Mouse (Mus musculus): ENCODE data around the gene Hnrnpa3.
"Not testable (repeated sequence)": the region's sequence is repeated elsewhere in the genome, so short reads cannot be mapped to it uniquely, and the experiment has no call there.

Gene Hnrnpa3

DNA sequence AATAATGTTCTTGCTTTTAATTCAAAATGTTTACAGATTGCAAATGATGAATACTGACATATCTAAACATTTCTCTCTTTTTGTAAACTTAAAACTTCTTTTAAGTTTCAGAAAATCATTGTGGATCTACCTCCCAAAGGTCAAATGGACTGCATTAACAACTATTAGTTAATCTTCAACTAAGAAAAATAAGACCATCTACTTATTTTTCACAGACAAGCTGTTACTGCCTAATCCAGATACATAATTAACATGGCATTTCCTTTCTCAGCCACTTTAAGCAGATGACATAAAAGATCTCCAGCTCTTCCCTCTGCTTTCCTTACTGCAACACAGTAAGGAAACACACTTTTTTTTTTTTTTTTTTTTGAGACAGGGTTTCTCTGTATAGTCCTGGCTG lies 21.7 kb upstream of the Hnrnpa3 start:
- DNase-seq = no peak

DNA sequence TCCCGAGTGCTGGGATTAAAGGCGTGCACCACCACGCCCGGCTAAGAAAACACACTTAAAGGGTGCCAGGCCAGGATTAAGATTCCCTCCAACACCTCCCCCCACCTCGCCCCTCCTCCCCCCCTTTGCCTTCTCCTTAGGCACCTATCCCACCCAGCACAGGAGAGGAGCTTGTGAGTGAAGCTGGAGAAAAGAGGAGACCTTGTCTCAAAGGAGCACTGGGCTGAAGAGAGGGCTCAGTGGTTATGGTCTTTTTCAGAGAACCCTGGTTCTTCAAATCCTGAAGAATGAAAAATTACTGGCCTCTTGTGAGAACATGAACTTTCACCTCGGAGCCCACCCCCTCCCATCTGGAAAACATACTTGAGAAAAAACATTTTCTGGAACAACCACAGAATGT lies 21.2 kb upstream of the Hnrnpa3 start:
- not testable (repeated sequence) for DNase-seq

DNA sequence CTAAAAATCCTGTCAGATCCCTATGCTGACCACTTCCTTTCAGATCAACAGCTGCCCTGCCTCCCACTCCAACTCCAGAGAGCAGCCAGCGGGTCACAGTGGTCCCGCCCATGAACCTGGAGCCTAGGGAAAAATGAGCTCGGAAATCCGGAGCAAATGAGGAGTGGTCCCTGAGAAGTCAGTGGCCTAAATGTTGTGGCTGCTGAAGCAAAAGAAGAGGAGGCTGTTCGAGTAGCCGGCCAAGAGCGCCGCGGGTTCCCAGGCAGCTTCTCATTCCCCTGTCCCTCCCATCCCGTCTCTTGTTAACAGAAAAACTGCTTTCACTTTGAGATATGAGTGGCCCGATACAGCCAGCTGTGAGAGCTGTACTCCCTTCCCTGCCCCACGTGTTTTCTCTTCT lies 19.5 kb upstream of the Hnrnpa3 start:
- not testable (repeated sequence) for DNase-seq

DNA sequence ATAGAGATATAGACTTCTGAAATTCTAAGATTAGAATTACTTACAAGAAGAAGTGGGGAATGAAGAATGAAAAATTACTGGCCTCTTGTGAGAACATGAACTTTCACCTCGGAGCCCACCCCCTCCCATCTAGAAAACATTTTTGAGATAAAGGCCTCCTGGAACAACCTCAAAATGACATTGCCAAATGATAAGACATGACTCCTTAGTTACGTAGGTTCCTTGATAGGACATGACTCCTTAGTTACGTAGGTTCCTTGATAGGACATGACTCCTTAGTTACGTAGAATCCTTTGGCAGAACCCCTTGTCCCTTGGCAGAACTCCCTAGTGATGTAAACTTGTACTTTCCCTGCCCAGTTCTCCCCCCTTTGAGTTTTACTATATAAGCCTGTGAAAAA lies 16.7 kb upstream of the Hnrnpa3 start:
- DNase-seq = not testable (repeated sequence)

DNA sequence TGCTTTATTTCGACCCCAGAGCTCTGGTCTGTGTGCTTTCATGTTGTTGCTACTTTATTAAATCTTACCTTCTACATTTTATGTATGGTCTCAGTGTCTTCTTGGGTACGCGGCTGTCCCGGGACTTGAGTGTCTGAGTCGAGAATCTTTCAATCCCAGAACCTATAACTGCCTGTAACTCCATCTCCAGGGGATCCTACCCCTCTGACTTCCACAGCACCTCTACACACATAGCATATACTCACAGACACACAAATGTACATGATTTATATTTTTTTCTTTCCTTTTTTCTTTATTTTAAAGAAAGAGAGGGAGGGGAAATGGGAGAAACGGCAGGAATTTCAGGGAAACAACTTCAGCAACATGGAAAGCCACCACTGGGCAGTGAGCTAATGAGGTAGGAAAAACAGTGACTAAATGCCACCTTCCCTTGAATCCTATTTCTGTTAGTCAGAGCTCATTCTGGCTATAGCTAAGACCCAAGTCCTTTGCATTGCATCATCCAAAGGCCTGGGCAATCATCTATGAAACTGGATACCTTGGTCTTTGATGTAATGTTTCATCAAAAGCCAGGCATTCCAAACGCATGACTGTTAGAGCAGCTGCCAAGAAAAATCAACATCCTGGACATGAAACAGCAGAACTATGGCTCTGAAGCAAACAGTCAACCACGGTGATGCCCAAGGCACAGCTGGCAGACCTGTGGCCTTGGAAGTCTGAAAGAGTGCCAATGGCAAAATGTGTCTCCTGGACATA lies 16.1 kb upstream of the Hnrnpa3 start:
- peak; percentile 13 for DNase-seq

DNA sequence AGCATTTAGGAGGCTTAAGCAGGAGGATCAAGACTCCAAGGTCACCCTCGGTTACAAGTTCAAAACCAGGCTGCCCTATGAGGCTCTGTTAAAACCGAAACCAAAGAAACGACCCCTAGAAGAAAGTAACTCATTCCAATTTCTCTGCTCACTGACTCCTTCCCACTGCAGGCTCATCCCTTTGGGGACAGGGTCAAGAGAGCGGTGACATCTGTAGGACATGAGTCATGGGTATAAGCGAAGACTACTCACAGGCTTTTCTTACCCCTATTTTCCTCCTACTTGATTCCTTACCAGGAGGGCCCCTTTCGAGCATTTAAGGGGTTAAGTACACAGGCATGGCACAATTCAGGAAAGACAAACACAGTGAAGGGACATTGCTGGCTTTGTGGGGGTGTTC lies 15.1 kb upstream of the Hnrnpa3 start:
- DNase-seq = no peak

DNA sequence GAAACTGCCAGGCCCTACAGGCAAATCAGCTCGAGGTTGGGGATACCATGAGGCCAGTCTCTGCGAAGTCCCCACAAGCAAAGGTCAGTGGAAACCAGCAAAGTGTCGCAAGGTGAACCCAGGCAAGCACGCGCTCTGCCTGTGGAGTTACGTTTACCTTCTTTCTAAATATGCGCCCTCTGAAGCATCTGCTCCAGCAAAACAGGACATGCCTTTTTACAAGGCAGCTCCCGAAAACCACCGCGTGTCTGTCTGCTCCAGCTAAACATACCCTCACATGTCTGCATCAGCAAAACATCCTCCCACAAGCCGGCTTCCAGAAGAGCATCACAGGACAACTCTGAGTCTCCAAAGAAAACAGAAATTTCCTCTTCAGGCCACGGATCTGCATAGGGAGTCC lies 13.8 kb upstream of the Hnrnpa3 start:
- no peak for DNase-seq

DNA sequence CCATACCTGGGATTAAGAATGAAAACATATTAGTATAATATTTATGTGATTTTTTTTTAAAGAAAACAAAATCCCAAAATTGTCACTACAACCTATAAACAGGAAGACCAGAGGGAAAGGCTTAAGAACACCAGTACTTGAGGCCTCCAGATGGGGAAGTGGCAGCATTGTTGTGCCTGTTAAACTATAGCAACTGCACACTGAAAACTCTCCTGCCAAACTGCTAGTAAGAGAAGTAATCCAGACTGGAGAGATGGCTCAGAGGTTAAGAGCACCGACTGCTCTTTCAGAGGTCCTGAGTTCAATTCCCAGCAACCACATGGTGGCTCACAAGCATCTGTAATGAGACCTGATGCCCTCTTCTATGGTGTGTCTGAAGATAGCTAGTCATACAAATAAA lies 8.6 kb upstream of the Hnrnpa3 start:
- DNase-seq = no peak

DNA sequence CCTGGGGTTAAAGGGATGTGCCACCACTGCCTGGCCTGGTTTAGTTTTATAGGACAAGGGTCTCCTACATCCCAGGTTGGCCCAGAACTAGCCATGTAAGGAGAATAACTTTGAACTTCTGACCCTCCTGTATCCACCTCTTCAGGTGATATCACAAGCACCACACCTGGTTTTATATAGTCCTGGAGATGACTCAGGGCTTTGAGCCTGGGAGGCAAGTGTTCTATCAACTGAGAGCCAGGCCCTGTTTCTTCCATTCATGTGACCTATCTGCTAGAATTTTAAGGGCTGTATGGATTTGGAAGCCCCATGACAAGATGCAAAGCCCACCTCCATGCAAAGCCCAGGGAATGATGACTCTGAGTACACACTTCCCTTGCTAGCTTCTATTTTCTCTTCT lies 5.9 kb upstream of the Hnrnpa3 start:
- DNase-seq = no peak

DNA sequence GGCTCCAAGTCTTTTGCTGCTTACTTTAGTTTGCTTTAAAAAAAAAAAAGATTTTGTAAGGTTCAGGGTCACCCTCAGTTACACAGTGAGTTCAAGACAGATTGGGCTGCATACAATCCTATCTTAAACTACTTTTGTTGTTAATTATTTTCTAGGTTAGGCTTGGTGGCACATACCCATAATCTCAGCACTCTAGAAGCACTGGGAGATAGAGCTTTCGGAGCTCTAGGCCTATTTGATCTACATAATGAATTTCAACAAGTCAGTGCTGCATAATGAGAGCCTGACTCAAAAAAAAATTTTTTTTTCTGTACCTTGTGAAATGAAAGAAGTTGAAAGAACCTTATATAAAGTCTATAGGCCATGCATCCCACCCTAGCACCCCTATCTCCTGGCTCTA lies 4.4 kb upstream of the Hnrnpa3 start:
- no peak for DNase-seq

DNA sequence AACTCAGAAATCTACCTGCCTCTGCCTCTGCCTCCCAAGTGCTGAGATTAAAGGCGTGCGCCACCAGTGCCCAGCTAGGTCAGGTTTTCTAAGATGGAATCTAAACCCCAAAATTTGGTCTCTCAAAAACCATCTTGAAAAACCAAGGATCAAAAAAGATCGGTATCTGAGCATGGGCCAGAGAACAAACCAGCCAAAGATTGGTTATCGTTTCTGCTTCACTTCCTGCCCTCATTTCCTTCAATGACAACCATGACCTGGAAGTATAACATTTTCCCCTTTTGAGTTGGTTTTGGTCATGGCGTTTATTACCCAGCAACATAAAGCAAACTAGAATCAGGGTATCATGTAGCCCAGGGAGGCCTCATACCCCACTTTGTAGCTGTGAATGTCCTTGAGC lies 2.1 kb upstream of the Hnrnpa3 start:
- DNase-seq = no peak

DNA sequence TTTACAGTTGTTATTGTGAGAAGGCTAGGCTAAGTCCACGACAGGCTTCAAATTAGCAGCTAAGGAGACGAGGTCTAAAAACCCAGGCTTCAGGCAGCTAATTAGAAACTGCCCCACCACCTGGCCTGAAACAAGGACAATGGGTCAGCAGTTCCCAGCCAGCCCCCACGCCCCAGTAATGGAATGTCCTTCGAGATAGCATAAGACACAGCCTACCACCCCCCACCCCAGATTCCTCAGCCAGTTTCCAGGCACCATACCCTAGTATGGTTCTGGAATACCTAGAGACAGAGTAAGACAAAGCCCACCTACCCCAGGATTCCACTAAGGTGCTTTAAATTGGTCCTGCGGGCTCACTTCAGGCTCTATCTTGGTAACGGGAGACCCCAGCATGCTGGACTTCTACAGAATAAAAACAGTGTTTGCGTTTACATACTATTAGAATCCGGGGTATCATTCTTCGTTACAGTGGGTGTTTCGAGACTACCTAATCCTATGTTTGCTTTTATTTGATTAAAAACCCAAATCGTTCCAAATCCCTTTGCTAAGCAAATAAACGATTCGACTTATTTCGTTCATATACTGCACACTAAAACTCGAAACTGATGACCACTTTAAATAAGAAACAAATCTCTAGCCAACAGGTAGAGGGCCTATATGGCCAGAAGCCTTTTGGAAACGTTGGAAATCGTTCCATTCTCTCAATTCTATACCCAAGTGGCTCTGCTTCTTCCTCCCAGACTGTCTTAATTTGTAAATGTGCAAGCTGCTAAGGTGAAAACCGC lies 962 bp upstream of the Hnrnpa3 start:
- DNase-seq = peak; percentile 67

DNA sequence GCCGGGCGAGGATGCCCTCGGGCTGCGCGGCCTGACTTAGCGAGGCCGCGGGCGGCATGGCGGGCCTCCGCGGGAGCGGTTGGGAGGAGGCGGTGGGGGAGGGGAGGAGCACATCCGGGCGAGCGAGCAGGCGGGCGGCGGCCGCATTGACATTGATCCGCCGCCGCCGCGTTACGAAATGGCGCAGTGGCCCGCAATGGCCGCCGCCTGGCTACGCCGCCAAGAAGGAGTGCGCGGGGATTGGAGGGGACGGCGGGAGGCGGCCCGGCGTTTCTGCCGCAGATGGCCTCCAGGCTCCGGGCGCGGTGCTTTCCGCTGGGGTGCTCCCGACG lies 534 bp downstream of the Hnrnpa3 start:
- peak; percentile 94 for DNase-seq

DNA sequence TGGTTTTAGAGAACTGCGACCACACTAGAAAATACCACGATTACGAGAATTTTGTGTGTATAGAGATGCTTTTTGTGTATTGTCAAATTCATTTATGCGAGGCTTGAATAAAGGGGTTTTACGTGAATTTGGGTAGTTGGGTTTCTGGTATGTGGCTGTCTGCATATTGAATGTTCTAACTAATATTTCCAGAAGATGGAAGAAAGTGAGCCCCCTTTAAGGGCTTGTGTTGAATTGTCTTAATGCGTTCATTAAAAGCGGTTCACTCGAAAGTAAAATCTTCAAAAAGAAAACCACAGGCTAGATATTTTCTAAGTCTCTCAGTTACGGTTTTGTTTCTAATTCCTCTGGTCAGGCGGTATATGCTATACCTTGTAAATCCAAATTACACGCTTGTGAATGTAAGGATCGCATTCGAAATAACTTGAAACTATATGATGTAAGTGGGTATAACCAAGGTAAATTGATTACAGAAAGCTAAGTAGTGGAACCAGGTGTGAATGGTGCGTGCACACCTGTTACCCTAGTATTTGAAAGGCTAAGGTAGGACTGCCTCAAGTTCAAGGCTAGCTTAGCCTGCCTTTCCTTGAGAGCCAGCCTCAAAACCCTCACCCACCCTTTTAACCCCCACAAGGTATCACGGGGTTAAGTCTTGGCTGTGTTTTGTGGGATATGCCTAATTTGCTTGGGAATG lies 1.3 kb downstream of the Hnrnpa3 start:
- DNase-seq = no peak

DNA sequence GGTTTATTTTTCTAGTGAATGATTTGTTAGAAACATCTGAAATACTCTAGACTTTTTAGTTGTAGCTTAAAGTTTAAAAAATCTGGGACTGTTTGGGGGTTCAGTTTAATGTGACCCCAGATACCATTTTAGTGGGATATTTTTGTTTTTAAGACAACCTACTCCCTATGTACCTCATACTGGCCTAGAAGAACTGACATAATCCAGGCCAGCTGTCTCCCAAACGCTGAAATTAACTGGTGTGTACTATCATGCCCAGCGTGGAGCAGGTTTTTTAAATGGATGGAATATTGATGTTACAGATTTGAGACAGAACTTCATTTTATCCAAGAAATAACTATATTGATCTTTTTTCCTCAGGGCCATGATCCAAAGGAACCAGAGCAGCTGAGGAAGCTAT lies 2.0 kb downstream of the Hnrnpa3 start:
- no peak for DNase-seq

DNA sequence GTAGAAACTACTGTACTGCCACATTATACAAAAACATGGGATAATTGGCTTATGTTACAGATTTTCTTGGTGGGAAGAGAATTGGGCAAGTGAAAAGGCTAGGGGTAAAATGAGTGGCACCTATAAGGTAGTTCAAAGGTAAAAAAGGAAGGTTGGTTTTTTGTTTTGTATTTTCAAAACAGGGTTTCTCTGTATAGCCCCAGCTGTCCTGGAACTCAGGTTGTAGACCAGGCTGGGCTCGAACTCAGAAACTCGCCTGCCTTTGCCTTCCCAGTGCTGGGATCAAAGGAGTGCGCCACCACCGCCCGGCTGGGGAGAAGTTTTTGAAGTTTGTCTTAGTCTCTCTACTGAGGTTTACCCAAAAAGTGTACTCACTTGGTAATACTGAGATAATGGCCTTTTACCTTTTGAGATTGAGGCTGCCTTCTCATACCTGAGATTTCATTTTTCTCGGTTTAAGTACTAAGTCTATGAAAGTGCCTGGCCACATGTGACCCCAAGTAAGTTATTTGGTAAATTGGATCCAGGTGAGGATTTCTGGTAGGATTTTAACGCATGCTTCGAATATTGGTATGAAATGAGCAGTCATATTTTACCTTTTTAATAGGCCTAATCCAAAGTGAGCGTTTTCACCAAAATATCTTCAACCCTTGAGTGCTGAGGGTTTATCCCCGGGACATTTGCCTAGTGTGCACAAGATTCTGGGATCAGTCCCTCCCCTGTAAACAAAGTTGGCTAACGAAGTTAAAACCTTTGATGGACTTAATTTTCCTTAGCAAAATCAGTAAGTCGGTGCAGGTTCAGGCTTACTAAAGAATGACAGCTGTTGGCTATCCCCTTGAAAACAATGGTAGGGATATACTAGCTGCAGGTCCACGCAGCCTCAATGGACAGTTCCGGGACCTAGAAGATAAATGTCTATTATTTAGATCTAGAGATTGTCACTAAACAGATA lies 10.7 kb downstream of the Hnrnpa3 start:
- DNase-seq = no peak

DNA sequence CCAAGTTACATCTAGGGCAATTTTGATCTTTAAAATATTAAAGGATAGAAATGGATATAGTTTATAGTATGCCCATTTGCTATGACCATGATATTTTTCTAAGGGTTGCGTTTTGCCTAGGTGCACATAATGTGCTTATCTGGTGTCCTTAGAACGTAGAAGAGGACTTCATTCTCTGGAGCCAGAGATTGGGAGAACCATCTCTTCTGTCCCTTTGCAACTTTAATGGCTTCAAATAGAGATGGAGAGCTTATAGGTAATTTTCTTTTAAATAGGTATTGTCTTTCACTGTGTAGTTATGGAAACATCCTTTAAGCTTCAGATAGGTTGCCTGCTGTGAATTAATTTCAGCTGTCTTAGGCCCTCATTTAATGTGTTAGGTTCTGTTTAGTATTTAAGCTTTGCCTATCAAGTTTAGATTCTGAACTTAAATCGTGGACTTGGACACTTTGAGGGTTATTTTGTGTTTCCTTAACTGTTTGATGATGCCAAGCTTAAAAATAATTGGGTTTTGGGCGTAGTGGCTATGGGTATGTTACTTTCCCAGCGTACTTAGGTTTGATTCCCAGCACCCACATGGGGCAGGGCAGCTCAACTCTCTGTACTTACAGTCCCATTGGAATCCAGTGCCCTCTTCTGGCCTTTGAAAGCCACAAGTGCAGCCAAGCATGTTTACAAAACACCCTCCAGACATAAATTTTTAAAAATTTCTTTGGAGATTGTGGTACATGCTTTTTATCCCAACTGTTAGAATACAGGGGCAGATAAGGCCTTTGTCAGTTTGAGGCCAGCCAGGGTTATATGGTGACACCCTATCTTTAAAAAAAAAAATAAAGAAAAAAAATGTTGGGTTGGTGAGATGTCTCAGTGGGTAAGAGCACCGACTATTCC lies 11.6 kb downstream of the Hnrnpa3 start:
- DNase-seq = no peak

DNA sequence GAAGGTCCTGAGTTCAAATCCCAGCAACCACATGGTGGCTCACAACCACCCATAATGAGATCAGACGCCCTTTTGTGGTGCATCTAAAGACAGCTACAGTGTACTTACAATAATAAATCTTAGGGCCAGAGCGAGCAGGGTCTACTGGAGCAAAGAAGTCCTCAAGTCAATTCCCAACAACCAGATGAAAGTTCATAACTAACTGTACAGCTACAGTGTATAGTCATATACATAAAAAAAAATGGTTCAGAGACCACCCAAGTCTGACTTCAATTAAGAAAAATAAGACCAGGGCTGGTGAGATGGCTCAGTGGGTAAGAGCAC lies 12.2 kb downstream of the Hnrnpa3 start:
- DNase-seq = no peak

DNA sequence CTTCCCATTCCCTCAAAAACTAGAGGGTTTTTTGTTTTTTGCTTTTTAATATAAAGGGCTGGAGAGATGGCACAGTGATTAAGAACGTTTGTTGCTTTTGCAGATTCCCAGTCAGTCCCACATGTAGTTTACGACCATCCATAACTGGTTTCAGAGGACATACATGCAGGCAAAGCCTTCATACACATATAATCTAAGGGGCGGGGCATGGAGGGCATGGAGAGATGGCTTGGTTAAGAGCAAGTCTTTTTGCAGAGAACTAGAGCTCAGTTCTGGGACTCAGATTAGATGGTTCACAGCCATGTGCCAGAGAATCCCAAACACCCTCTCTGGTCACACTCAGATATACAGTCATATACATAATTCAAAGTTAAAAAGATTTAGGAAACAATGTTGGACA lies 13.5 kb downstream of the Hnrnpa3 start:
- DNase-seq = no peak

DNA sequence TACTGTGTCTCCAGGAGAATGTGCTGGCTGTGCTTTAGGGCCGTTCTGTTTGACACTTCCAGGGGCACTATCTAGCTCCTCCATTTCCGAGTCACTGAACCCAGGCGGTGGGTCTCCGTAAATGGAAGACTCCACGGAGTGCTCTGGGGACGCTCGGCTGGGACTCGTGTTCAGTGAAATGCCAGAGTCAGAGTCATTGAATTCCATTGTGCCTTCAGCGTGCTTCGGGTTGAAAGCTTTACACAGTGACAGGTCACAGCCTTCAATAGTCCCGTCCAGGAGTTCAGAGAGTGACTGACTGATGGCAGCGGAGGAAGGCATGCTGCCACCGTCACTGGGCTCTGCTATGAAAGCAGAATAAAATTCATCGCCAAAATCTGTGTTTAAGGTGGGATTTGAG lies 17.5 kb downstream of the Hnrnpa3 start:
- DNase-seq = peak; percentile 36

DNA sequence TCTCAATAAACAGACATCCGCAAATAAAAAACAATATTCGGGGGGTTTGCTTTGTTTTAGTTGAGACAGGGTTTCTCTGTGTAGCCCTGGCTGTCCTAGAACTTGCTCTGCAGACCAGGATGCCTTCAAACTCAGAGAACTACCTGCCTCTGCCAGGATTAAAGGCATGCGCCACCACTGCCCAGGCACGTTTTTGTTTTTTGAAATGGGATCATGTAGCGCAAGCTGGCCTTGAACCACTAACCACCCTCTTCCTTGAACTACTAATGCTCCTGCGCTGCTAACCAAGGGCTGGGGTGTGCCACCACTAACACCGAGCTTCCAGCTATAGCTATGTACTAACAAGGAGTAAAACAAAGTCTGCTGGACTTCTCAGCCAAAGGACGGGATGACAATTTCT lies 20.9 kb downstream of the Hnrnpa3 start:
- DNase-seq = no peak

DNA sequence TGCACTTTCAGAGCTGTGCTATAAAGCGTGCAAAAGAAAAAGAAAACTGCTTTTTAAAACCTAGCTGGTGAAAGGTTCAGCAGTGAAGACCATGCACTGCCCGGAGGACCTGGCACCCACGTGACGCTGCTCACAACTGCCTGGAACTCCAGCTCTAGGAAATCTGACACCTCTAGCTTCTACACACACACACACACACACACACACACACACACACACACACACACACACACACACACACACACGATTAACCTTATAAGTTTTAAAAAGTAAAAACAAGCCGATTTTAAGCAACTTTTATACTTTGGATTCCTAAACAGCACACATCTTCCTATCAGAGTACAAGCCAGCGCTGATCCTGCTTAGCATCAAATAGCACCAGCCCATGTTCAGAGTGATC lies 22.4 kb downstream of the Hnrnpa3 start:
- no peak for DNase-seq

All from retina, postnatal 1 day (tissue).